Mouse (Mus musculus): Measurements from ENCODE around the gene Psmb2. TPM values are rescaled to one million over a fixed set of nuclear protein-coding genes. Genes with fewer than 3 reads are reported as not detected.
A peak's percentile ranks its signal among the peaks of the same experiment; 100 is the strongest.

Gene Psmb2
- polyA plus RNA-seq, 1 experiment from 2014 or later: 356 TPM

DNA sequence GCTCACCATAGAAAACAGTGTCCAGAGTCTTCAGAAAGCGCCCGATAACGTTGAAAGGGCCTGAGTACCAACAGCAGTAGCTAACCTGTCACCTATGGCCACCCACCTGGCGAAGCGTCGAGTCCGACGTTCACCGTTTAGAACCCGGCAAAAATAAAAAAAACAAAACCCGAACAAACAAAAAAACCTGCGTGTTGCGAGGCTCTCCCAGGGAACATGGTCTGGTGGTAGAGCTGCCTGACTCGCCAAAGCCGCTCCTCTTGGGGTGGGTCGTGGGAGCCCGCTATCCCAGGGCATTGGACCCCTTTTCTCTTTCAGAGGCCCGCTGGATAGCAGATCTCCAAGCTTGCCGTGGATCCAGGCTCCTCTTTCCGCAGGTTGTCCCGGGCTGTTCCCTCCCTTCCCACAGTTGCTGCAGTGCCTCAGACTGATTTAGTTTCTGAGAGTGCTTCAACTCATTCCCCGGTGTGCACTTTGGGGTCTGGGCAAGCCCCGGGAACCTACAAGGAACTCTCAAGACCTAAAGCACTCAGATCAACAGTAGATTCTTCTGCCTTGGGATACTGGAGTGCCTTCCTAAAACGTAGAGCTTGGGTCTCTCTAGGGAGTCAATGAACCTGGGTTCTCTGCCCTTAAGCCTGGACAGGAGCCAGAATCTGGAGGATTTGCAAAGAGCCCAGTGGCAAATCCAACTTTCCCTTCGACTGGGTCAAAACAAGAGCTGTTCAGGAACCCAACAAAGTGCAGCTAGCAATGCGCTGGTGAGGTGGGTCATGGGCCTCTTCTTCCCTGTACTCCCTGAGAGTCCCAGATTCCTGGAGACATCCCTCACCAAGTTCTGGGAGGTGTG, 55.3 kb downstream of the Psmb2 start:
- peaks cover 93% of the 10 kb centered on the region for H3K27me3 ChIP-seq
- no peak overlapping the region for H3K9ac ChIP-seq
- ATAC-seq (ENCODE audit: low read depth): no peak
- H3K4me3 ChIP-seq (replicated peaks): no peak overlapping the region
- no peak overlapping the region for H3K4me2 ChIP-seq
- DNase-seq: no peak
- WGBS (ENCODE audit: insufficient replicate concordance): 9% methylated on average over 26 of the region's 26 CpGs
- no peaks in the 10 kb centered on the region for H3K9me3 ChIP-seq (replicated peaks)
- H3K4me1 ChIP-seq (replicated peaks): peaks cover 14% of the 10 kb centered on the region
- no peaks in the 10 kb centered on the region for H3K36me3 ChIP-seq
- H3K27ac ChIP-seq: no peak overlapping the region

DNA sequence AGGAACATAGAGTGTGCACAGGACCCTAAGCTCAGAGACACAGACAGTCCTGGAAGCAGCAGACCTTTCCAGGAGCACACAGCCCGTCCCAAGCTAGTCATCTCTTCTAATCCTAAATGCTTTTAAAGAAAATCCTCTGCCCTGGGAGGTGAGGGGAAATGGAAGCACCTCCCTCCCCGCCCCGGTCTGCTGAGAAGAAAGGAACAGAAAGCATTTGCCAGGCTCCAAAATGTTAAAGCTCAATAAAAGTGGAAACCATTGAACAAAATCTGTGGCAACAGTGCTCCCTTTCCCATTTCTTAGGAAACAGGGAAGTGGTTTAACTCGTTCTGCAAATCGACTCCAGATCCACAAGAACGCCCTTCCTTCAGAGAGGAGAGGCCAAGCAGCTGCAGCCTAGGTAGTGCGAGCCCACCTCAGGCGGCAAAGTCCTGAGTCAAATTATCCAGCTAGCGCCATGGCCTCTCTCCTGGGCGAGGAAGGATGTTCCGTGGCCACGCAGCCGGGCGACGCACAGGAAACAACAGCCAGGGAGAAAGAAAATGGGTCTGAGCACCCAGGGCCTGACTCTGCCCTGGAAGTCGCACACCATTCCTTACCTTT, 56.7 kb downstream of the Psmb2 start:
- H3K4me3 ChIP-seq (replicated peaks): no peak overlapping the region
- H3K4me1 ChIP-seq (replicated peaks): peaks cover 14% of the 10 kb centered on the region
- no peak overlapping the region for H3K4me2 ChIP-seq
- DNase-seq (no peak), ATAC-seq (ENCODE audit: low read depth) (no peak)
- H3K9ac ChIP-seq: no peak overlapping the region
- no peaks in the 10 kb centered on the region for H3K9me3 ChIP-seq (replicated peaks)
- peaks cover 100% of the 10 kb centered on the region for H3K27me3 ChIP-seq
- 4% methylated on average over 16 of the region's 16 CpGs for WGBS (ENCODE audit: insufficient replicate concordance)
- H3K27ac ChIP-seq: no peak overlapping the region
- no peaks in the 10 kb centered on the region for H3K36me3 ChIP-seq

DNA sequence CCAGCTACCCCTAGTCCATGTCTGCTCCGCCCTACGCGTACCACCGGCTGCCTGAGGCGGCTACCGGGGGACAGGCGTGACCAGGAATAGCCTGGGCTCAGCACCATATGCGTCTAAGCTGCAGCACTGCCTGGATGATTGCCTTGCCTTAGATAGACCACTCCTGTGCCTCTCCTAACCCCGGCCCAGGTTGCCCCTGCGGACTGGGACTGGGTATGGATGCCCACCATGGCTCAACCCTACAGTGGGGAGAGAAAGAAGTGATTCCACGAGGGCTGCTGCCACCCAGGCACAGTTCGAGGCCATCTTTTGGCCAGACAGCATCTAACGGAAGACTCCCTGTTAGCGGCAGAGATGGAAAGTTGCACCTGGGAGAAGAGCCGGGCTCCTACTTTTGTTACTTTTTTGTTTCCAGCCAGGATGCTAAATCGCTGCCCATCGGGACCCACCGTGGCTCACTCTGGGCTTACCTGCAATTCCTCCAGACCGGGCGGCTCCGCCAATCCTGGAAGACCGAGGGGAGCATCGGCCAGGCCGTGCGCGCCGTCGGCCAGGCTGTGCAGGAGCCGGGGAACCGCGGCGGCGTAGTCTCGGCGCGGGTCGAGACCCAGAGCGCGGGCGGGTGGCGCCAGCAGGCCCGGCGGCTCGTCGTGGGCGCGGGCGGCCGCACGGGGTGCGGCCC, 57.4 kb downstream of the Psmb2 start:
- H3K4me2 ChIP-seq: peak overlapping the region; percentile 45
- DNase-seq (no peak), ATAC-seq (ENCODE audit: low read depth) (no peak)
- H3K36me3 ChIP-seq: no peaks in the 10 kb centered on the region
- peaks cover 100% of the 10 kb centered on the region for H3K27me3 ChIP-seq
- no peaks in the 10 kb centered on the region for H3K9me3 ChIP-seq (replicated peaks)
- no peak overlapping the region for H3K27ac ChIP-seq
- no peak overlapping the region for H3K9ac ChIP-seq
- H3K4me3 ChIP-seq (replicated peaks): peak overlapping the region; percentile 39
- peaks cover 14% of the 10 kb centered on the region for H3K4me1 ChIP-seq (replicated peaks)
- WGBS (ENCODE audit: insufficient replicate concordance): 5% methylated on average over 51 of the region's 51 CpGs

DNA sequence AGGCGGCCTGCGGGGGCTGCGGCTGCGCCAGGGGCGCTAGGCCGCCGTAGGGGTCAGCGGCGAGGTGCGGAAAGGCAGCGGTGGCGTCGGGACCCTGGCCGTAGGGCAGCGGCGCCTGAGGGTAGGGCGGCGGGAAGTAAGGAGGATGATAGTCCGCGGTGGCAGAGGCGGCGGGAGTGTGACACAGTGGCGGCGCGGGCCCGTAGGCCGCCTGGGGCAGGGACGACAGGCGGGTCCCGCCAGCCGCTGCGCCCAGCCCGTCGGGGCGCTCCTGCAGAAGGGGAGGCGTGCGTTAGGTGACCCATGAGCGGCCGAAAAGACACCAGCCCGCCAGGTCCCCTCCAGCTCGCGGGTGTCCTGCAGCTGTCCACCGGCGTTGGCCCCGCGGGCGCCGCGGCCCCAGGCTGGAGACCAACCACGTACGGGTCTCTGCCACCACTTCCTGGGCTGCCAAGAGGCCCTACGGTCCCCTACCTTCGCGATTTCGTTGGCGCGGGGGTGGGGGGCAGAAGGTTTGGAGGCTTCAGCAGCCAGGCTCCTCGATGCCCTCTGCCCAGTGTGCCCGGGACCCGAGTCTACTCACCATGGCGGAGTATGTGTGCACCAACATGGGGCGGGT, 58.1 kb downstream of the Psmb2 start:
- Histone ChIP-seq H3K36me3 (no peaks in the 10 kb centered on the region), H3K4me2 (peak overlapping the region; percentile 45), H3K4me1 (replicated peaks) (peaks cover 14% of the 10 kb centered on the region), H3K27ac (no peak overlapping the region), H3K9me3 (replicated peaks) (no peaks in the 10 kb centered on the region), H3K9ac (no peak overlapping the region), H3K4me3 (replicated peaks) (peak overlapping the region; percentile 39), H3K27me3 (peaks cover 96% of the 10 kb centered on the region)
- 3% methylated on average over 52 of the region's 62 CpGs for WGBS (ENCODE audit: insufficient replicate concordance)
- no peak for DNase-seq
- no peak; the same call in 1 of the 2 replicates for ATAC-seq (ENCODE audit: low read depth)

DNA sequence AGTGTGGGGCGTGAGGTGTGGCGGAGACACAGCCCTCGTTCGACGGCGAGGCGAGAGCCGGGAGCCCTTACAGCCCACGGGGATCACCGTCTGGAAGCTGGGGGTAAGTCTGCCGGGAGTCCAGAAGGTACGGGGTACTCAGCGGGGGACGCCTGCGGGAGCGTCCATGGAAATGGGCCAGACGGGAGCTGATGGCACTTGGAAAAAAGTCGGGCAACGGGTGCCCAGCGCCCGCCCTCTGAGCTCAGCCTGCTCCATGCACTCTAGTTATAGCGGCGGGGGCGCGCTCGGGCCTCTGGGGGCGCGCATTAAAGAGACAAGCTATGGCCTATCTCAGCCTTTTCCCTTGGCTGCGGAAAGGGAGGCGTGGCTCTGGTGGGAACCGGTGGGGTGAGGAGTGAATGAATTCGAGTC, 58.6 kb downstream of the Psmb2 start, which contains the start of gene Tfap2e:
Gene Tfap2e, minus strand, starts transcription at position 240 of the 414 bp plus-strand sequence.
- no peak within 1 kb of the TSS for H3K27ac ChIP-seq
- H3K36me3 ChIP-seq: no peaks in the 10 kb centered on the region
- no peaks in the 10 kb centered on the region for H3K9me3 ChIP-seq (replicated peaks)
- ATAC-seq (ENCODE audit: low read depth) (no peak), DNase-seq (no peak)
- H3K27me3 ChIP-seq: peaks cover 91% of the 10 kb centered on the region
- H3K4me2 ChIP-seq: peak within 1 kb of the TSS; percentile 45
- 3% methylated on average over 32 of the region's 32 CpGs for WGBS (ENCODE audit: insufficient replicate concordance)
- H3K4me1 ChIP-seq (replicated peaks): peaks cover 15% of the 10 kb centered on the region
- no peak within 1 kb of the TSS for H3K9ac ChIP-seq
- H3K4me3 ChIP-seq (replicated peaks): peak within 1 kb of the TSS; percentile 39

DNA sequence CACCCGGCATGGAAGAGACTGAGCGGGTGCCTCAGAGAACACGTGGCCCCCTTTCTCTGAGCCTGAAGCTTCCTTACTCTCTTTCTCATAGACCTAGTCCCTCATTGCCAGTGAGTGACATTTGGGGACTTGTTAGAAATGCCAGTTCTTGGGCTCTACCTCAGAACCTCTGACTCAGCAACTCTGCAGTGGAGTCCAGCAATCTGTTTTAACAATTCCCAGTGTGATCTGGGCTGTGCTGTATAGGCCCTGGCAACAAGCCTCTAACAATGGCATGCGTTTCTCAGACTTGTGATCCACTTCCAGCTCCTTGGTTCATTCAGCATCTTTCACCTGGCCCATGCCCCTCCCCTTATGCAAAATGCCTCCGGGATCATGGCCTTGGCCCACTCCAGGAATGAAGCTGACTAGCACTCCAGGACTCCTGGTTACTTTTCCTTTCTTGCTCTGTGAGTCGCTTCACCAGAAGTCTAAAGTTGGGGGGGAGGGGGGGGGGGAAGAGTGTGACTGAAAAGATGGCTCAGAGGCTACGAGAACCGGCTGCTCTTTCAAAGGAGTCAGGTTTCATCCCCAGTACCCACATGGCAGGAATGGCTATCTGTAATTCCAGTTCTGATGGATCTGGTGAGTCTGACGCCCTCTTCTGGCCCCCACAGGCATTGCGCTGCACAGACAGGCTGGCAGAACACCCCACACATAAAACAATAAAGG, 62.7 kb downstream of the Psmb2 start:
- Histone ChIP-seq H3K4me3 (replicated peaks) (no peak overlapping the region), H3K27me3 (peaks cover 50% of the 10 kb centered on the region), H3K9ac (no peak overlapping the region), H3K36me3 (peaks cover 11% of the 10 kb centered on the region), H3K27ac (no peak overlapping the region), H3K9me3 (replicated peaks) (no peaks in the 10 kb centered on the region), H3K4me1 (replicated peaks) (peaks cover 17% of the 10 kb centered on the region), H3K4me2 (no peak overlapping the region)
- no peak for ATAC-seq (ENCODE audit: low read depth)
- 38% methylated on average over 10 of the region's 10 CpGs for WGBS (ENCODE audit: insufficient replicate concordance)
- no peak for DNase-seq

DNA sequence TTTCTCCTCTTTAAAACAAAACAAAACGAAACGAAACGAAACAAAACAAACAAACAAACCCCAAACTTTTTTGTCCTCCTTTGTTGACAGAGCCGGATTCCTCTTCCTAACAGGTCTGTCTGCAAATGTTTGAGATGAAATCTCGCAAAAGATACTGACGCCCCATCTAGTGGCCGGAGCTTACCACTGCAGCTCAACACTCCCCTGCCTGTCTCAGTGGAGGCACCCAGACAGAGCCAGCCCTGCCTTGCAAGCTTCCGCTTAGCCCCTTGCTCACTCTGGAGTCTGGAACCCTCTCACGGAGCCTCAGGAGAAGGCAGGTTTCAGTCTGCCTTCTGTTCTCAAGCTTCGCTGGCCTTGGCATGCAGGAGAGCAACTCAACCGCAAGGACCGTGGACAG, 64.0 kb downstream of the Psmb2 start:
- H3K36me3 ChIP-seq: peaks cover 24% of the 10 kb centered on the region
- H3K9ac ChIP-seq: no peak overlapping the region
- H3K4me3 ChIP-seq (replicated peaks): no peak overlapping the region
- H3K27ac ChIP-seq: no peak overlapping the region
- H3K27me3 ChIP-seq: peaks cover 37% of the 10 kb centered on the region
- DNase-seq: peak; percentile 57
- H3K4me2 ChIP-seq: peak overlapping the region; percentile 26
- no peaks in the 10 kb centered on the region for H3K9me3 ChIP-seq (replicated peaks)
- H3K4me1 ChIP-seq (replicated peaks): 0 out of 2 replicates have a peak, but pooled peaks cover 4% of the 10 kb centered on the region
- peak; percentile 37; the same call in 1 of the 2 replicates for ATAC-seq (ENCODE audit: low read depth)
- WGBS (ENCODE audit: insufficient replicate concordance): 7% methylated on average over 12 of the region's 12 CpGs

DNA sequence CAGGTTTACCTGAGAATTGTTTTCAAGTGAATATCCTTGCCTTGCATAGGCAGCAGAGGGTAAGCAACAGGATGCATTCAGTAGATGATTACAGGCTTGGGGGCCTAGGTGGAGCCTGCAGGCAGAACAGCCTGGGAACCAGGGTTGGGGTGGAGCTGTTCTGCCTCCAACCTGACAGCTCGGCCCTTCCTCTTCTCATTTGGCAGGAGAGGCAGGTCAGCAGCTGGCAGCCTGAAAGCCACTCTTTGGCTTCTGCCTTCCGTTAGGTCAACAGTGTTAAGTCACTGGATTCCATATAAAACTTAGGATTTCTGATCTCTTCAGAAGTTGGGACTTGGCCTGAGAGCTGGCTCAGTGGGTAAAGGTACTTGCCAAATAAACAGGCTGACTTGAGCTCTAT, 65.5 kb downstream of the Psmb2 start:
- DNase-seq (no peak), ATAC-seq (ENCODE audit: low read depth) (no peak)
- Histone ChIP-seq H3K36me3 (peaks cover 36% of the 10 kb centered on the region), H3K9ac (no peak overlapping the region), H3K27me3 (peaks cover 21% of the 10 kb centered on the region), H3K4me3 (replicated peaks) (no peak overlapping the region), H3K4me1 (replicated peaks) (peaks cover 8% of the 10 kb centered on the region; the same call in 1 of the 2 replicates), H3K4me2 (no peak overlapping the region), H3K9me3 (replicated peaks) (no peaks in the 10 kb centered on the region), H3K27ac (no peak overlapping the region)
- 41% methylated on average over 2 of the region's 2 CpGs for WGBS (ENCODE audit: insufficient replicate concordance)

DNA sequence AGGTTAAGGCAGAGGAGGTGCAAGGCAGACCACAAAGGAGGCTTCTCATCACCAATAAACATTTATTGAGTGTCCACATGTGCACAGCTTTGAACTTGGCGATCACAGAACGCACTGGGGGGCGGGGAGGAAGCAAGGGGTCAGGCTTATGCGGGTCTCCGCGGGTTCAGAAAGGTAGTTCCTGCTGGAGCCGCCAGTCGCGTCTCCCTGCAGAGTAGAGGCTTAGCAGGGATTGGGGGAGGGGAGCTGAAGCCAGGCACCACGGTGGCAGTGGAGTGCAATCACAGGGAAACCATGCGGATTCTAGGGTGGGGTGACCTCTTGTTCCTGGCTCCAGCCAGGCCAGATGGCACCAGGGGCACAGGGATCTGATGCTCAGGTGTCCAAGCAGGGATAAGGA, 66.3 kb downstream of the Psmb2 start:
- H3K36me3 ChIP-seq: peaks cover 44% of the 10 kb centered on the region
- 30% methylated on average over 11 of the region's 11 CpGs for WGBS (ENCODE audit: insufficient replicate concordance)
- no peak for DNase-seq

DNA sequence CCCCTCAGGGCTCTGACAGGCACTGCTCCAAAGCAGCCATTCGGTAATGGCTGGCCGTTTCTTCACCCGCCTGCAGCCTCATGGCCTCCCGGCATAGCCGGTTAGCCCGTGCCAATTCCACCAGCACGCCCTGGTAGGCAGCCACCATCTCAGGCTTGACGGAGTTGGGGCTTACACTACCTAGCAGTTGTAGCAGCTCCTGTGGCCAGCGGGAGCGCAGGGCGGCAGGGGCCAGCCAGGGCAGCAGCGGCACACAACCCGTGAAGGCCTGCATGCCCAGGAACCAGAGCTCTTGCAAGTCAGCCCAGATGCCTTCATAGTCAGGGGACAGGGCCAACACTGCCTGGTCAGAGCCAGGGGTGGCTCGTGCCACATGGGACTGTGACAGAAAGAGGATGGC, 67.4 kb downstream of the Psmb2 start:
- no peak overlapping the region for H3K9ac ChIP-seq
- DNase-seq (no peak), ATAC-seq (ENCODE audit: low read depth) (no peak)
- peaks cover 13% of the 10 kb centered on the region for H3K4me1 ChIP-seq (replicated peaks)
- no peaks in the 10 kb centered on the region for H3K9me3 ChIP-seq (replicated peaks)
- 88% methylated on average over 14 of the region's 14 CpGs for WGBS (ENCODE audit: insufficient replicate concordance)
- peaks cover 3% of the 10 kb centered on the region for H3K27me3 ChIP-seq
- H3K4me2 ChIP-seq: no peak overlapping the region
- H3K36me3 ChIP-seq: peaks cover 54% of the 10 kb centered on the region
- no peak overlapping the region for H3K4me3 ChIP-seq (replicated peaks)
- H3K27ac ChIP-seq: no peak overlapping the region

More for the DNA sequence above, 66.3 kb downstream of the Psmb2 start:
- H3K27ac ChIP-seq: no peak overlapping the region
- H3K9me3 ChIP-seq (replicated peaks): no peaks in the 10 kb centered on the region
- no peak overlapping the region for H3K4me2 ChIP-seq
- no peak overlapping the region for H3K9ac ChIP-seq
- H3K4me1 ChIP-seq (replicated peaks): peaks cover 11% of the 10 kb centered on the region; the same call in 1 of the 2 replicates
- no peak for ATAC-seq (ENCODE audit: low read depth)
- H3K4me3 ChIP-seq (replicated peaks): no peak overlapping the region
- peaks cover 14% of the 10 kb centered on the region for H3K27me3 ChIP-seq
